Mouse (Mus musculus) right cerebral cortex, adult 2 months (tissue): ENCODE measurements around the gene Actn3.
"Not testable (repeated sequence)": the region's sequence is repeated elsewhere in the genome, so short reads cannot be mapped to it uniquely, and the experiment has no call there.

Experiments used
- DNase-seq, 2 experiments: peaks; one replicate each; pipeline ENCODE4 v3.0.0; 2021 to 2022; ENCODE audit warnings: low spot score in 2 of 2

The Actn3 gene

DNA sequence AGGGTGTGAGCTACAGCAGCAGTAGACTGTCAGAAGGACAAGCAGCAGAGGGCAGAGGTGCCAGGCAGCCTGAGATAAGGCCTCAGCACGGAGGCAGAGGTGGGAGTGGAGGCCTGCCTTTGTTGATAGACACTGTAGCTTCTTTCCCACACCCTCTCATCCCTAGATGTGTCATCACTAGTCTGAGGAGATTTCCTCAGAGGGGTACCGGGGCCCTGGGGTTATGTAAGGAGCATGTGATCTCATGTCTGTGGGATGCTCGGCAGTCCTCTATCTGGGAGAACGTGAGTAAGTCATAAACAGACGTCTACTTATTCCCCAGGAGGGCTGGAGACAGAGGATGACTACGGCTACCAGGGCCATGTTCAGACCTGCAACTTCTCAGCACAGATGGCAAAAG, 18.6 kb downstream of the Actn3 start:
- DNase-seq = peak; percentile 31 to 49

DNA sequence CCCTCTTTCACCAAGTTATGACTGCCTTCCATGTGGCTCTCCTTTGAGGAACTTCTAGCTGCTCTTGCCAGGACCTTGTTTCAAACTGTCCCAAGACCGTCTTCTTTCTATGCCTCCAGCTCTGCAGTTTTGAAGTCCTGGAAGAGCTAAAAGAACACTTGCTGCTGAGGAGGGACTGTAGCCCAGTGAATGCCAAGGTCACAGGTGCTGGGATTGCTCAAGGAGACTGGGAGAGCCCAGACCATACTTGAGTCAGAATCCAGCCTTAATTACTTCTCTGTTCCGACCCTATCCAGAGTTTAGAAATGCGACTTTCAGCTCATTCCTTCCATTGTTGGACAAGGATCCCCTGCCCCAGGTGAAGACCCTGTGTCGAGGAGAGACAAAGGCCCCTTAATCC, 21.8 kb downstream of the Actn3 start:
- DNase-seq = no peak

GRCm38 (mm10) chr19:4855470-4855820, 22.3 kb downstream of the Actn3 start:
- no peak for DNase-seq

GRCm38 (mm10) chr19:4854552-4855469, 22.9 kb downstream of the Actn3 start, which contains the start of gene Ctsf:
Gene Ctsf (plus strand): TSS chr19:4855130.
- peak; percentile 90 to 93 for DNase-seq

GRCm38 (mm10) chr19:4850281-4850680, 27.4 kb downstream of the Actn3 start:
- no peak for DNase-seq

DNA sequence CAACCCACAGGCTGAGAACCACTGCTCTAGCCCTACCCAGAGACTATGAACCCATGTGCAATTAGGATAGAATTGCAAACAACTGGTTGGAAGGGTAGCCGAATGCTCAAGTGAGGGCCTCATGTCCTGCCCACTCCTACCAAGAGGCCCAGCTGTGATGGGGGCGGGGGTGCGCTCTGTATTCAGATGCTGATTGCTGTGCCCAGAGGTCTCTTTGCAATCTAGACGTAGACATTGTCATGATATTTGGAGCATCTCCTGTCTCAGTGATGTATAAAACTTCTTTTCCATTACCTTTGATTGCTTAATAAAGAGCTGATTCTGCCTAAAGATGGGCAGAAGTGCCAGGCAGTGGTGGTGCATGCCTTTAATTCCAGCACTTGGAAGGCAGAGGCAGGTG, 27.9 kb downstream of the Actn3 start:
- no peak for DNase-seq

DNA sequence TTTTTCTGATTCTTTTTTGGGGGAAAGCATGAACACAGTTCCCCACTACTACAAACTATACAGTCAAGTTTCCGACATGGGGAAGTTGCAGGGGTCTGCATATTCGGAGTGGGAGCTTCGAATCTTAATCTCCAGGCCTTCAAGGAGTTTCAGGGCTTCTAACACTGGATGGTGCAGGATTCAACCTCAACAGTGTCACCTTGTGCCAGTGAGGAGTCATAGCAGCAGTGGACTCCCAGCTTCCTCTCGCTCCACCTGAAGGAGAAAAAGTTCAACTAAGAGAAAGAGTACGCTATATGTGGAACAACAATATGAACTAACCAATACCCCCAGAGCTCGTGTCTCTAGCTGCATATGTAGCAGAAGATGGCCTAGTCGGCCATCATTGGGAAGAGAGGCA, 30.2 kb downstream of the Actn3 start:
- peak in 1 of 2 experiments; percentile 27 for DNase-seq

GRCm38 (mm10) chr19:4845846-4846245, 31.9 kb downstream of the Actn3 start:
- no peak for DNase-seq

- DNase-seq = no peak
These were observed 35.1 kb downstream of the Actn3 start for GRCm38 (mm10) chr19:4842611-4843010.

GRCm38 (mm10) chr19:4840848-4841247, 36.9 kb downstream of the Actn3 start:
- no peak for DNase-seq

DNA sequence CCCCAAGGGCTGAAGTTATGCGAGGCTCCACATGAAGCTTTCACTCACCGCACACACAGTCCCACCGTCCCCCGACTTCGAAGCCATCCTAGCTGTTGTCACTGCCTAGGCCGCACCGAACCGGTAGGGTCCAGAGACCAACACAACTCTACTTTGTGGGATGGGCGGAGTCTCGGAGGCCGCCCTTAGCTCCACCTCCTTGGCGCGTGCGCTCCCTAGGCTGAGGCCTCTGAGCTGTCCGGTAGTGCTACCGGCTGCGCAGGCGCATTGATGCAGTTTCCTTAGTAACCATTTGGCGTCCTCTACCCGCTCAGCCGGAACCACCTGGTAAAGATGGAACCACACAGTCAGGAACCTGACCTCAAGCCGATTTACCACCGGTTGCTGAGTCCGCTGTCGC, 38.6 kb downstream of the Actn3 start, which contains the start of the genes Ccs and Ccdc87:
TSS of gene Ccs (minus strand) at position 184 of the 400 bp plus-strand sequence.
TSS of gene Ccdc87 (plus strand) at position 218 of the 400 bp plus-strand sequence.
- peak; percentile 97 to 99 for DNase-seq

GRCm38 (mm10) chr19:4838526-4839140, 39.1 kb downstream of the Actn3 start:
- no peak for DNase-seq

DNA sequence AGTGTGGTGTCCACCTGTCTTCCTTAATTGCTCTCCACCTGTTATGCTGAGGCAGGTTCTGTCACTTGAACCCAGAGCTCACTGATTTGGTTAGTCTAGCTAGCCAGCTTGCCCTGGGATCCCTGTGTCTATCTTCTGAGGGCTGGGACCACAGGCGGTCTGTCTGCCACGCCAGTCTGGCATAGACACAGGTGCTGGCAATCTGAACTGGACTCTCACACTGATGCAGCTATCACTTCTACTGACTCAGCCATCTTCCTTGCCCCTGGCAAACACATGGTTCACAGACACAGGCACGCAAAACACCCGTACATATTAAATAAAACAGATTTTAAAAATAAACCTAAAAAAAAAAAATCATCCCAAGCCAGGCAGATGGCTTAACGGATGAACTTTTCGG, 40.7 kb downstream of the Actn3 start:
- DNase-seq = no peak

- DNase-seq = no peak
These were observed 41.6 kb downstream of the Actn3 start for GRCm38 (mm10) chr19:4836096-4836495.

- no peak for DNase-seq
These were observed 43.7 kb downstream of the Actn3 start for GRCm38 (mm10) chr19:4833977-4834376.

- DNase-seq = peak; percentile 26 to 37
These were observed 48.6 kb downstream of the Actn3 start for GRCm38 (mm10) chr19:4829156-4829555.

GRCm38 (mm10) chr19:4828444-4829114, 49.1 kb downstream of the Actn3 start:
- DNase-seq = no peak

DNA sequence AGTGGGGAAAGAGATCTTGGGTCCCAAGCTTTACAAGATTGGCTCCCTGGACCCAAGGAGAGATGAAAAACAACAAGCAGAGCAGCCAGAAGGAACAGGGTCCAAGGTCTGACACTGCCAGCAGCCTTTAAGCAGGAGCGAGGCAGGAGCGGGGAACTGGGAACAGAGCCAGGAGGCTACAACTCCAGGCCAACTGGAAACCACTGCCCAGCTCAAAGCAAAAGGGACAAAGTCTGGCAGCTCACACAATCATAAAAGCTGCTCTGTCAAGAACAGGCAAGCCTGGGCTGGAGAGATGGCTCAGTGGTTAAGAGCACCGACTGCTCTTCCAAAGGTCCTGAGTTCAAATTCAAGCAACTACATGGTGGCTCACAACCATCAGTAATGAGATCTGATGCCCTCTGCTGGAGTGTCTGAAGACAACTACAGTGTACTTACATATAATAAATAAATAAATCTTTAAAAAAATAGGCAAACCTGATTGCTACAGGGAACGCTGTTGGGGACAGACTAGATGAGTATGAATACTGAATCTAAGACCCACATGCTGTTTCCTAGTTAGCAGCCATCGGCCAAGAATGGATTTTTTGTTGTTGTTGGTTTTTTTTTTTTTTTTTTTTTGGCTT, 56.9 kb downstream of the Actn3 start:
- peak; percentile 33 to 59 for DNase-seq

- DNase-seq = no peak
These were observed 60.4 kb downstream of the Actn3 start for GRCm38 (mm10) chr19:4817182-4817835.

DNA sequence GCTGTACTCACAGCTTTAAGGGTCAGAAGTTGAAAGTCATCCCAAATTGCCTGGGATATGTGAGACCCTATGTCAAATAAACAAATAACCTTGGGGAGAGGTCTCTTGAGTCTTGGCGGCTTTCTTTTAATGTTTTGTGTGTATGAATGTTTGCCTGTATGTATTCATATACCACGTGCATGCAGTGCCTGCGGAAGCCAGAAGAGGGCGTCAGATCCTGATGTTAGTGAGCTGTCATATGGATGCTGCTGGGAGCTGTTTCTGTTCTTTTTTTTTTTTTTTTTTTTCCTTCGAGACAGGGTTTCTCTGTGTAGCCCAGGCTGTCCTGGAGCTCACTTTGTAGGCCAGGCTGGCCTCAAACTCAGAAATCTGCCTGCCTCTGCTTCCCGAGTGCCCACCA, 64.7 kb downstream of the Actn3 start:
- DNase-seq = no peak

GRCm38 (mm10) chr19:4812334-4812949, 65.3 kb downstream of the Actn3 start:
- DNase-seq = not testable (repeated sequence)
